Mouse (Mus musculus) bone marrow macrophage, adult 2 months (primary cell): ENCODE results near the gene Olfr799.

Experiments used
- CTCF ChIP-seq: IDR thresholded peaks from 2 replicates; pipeline ENCODE4 v1.5.1; 2012; ENCODE audit warnings: low read depth, mild to moderate bottlenecking, low read length, moderate library complexity
- POLR2A ChIP-seq: IDR thresholded peaks from 2 replicates; pipeline ENCODE4 v1.6.1; 2012; ENCODE audit warnings: mild to moderate bottlenecking, low read depth, low read length, borderline replicate concordance

DNA sequence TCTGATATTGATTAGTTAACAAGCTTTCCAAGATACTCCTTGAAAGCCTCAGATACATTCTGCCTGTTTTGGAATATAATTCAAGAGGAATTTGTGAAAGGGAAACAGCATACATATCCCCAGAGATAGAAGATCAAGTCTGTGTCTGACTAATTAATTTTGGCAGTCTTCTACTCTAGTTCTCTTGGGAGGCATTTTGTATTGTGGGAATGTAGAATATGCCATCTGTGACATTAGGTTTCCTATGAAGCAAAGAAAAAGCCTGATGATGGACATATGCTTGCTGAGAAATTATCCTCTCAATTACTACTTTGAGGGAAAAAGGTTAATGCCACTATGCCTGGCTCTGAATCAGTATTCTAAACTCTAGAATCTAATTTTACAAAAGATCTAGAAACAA, 14.0 kb upstream of the Olfr799 start:
- TF ChIP-seq CTCF (no peak), POLR2A (no peak)
